Mouse (Mus musculus): ENCODE data around the gene Lrrc75b.

- TF ChIP-seq CTCF (conservative IDR thresholded peaks at IDR 0.05; ENCODE audit: insufficient read depth, insufficient read length, low read depth, low read length) = no peak
- TF ChIP-seq POLR2A (IDR thresholded peaks at IDR 0.05; ENCODE audit: low read depth, low read length) = no peak
Measured at GRCm38 (mm10) chr10:75521643-75522042, 38.5 kb downstream of the Lrrc75b start.

All from kidney, adult 2 months (tissue).